Mouse (Mus musculus) ES-E14 (cell line): ENCODE results near the gene Camsap2. TPM values are rescaled to one million over a fixed set of nuclear protein-coding genes. Genes with fewer than 3 reads are reported as not detected.

Source experiments
- DNase-seq: peaks from one replicate; pipeline ENCODE4 v3.0.0-alpha.2; 2013; ENCODE audit warnings: low read depth, low spot score
- H3K27ac ChIP-seq: 2 replicates; pipeline ENCODE4 v1.5.1; 2012; ENCODE audit warnings: low read depth, mild to moderate bottlenecking, low read length, moderate library complexity, mixed read lengths; ENCODE audit not compliant: poor library complexity, insufficient read depth, severe bottlenecking
- H3K36me3 ChIP-seq: 2 replicates; pipeline ENCODE4 v1.6.1; 2012; ENCODE audit warnings: mild to moderate bottlenecking, low read length, moderate library complexity, mixed read lengths; ENCODE audit not compliant: control insufficient read depth, poor library complexity, insufficient read depth, severe bottlenecking
- H3K4me1 ChIP-seq, 2 experiments: fragments of 150-350 bp in 1 of 2; sonication (generic) in 1 of 2; 2 replicates each; pipeline ENCODE4 v1.6.1; 2012; ENCODE audit warnings: low read length in 2 of 2, mild to moderate bottlenecking in 1 of 2, mixed read lengths in 1 of 2; ENCODE audit not compliant: control insufficient read depth in 2 of 2, insufficient read depth in 2 of 2, poor library complexity in 1 of 2
- H3K4me3 ChIP-seq, 2 experiments: fragments of 150-350 bp in 1 of 2; sonication (generic) in 1 of 2; 2 replicates each; pipeline ENCODE4 v1.5.1; 2012; ENCODE audit warnings: low read length in 2 of 2, low read depth in 1 of 2, mild to moderate bottlenecking in 1 of 2, mixed read lengths in 1 of 2; ENCODE audit not compliant: insufficient read depth in 1 of 2, poor library complexity in 1 of 2, severe bottlenecking in 1 of 2
- H3K9ac ChIP-seq: 2 replicates; pipeline ENCODE4 v1.6.1; 2012; ENCODE audit warnings: low read depth, mild to moderate bottlenecking, low read length, mixed read lengths; ENCODE audit not compliant: poor library complexity, insufficient read depth, severe bottlenecking
- H3K9me3 ChIP-seq: fragments of 150-350 bp; sonication (generic); 2 replicates; pipeline ENCODE4 v1.6.1; 2012; ENCODE audit warnings: low read depth, mild to moderate bottlenecking, low read length; ENCODE audit not compliant: control insufficient read depth, insufficient read depth
- CHD2 ChIP-seq: IDR thresholded peaks from 2 replicates; pipeline ENCODE4 v1.6.1; 2014; ENCODE audit warnings: mild to moderate bottlenecking, low read depth, low read length, inconsistent platforms
- HCFC1 ChIP-seq: IDR thresholded peaks from 2 replicates; pipeline ENCODE4 v1.6.1; 2012; ENCODE audit warnings: low read length, inconsistent platforms, borderline replicate concordance; ENCODE audit not compliant: insufficient read depth
- MAFK ChIP-seq: IDR thresholded peaks from 2 replicates; pipeline ENCODE4 v1.6.1; 2014; ENCODE audit warnings: mild to moderate bottlenecking, low read depth, low read length, inconsistent platforms; ENCODE audit not compliant: insufficient read depth
- ZC3H11A ChIP-seq: IDR thresholded peaks from 2 replicates; pipeline ENCODE4 v1.6.1; 2012; ENCODE audit warnings: low read depth, mild to moderate bottlenecking, inconsistent platforms, low read length, borderline replicate concordance
- ZNF384 ChIP-seq: IDR thresholded peaks from 2 replicates; pipeline ENCODE4 v1.6.1; 2012; ENCODE audit warnings: low read depth, low read length, inconsistent platforms
- in situ Hi-C, 2 experiments: fragments of 600-800 bp; cut with MboI; formaldehyde crosslinking; loops; one replicate each; pipeline ENCODE4 v1.15.1; 2025; ENCODE audit warnings: low sequenced_read_pairs in 2 of 2, inconsistent platforms in 1 of 2; ENCODE audit not compliant: unreplicated experiment in 2 of 2
- total RNA-seq: library from RNA; depleted of rRNA; stranded (reverse); fragments of 300-350 nt; gene quantifications from 2 replicates; pipeline ENCODE4 v1.2.3, GENCODE M21; 2012

Gene Camsap2
- total RNA-seq, 1 experiment, result 20.3 TPM

DNA sequence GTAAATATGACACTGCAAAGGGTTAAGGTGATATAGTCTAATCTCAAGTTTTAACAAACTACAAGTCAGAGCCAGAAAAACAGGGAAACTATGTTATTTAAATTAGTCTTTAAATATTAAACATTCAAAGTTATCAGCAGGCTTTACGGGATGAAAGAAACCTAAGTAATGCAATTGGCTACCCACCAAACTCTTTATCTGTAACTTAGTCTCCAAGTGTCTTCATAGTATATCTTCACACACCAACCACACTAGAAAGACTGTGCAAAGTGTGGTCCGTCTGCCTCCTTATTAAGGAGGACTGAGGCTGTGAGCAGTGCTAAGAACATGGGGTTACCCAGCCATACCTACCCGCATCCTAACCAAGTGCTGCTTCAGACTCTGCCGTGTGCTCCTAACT is 23.6 kb downstream of the Camsap2 start:
- Histone ChIP-seq H3K4me3 (no peak overlapping the region), H3K9ac (no peak overlapping the region), H3K36me3 (peaks cover 10% of the 10 kb centered on the region; the same call in 1 of the 2 replicates), H3K9me3 (no peaks in the 10 kb centered on the region), H3K4me1 (no peaks in the 10 kb centered on the region; a peak in 1 of 4 replicates), H3K27ac (no peak overlapping the region)
- in situ Hi-C loops, result no loop called here
- TF ChIP-seq CHD2 (no peak), HCFC1 (no peak), MAFK (no peak), ZNF384 (no peak), ZC3H11A (no peak)
- DNase-seq, result no peak

DNA sequence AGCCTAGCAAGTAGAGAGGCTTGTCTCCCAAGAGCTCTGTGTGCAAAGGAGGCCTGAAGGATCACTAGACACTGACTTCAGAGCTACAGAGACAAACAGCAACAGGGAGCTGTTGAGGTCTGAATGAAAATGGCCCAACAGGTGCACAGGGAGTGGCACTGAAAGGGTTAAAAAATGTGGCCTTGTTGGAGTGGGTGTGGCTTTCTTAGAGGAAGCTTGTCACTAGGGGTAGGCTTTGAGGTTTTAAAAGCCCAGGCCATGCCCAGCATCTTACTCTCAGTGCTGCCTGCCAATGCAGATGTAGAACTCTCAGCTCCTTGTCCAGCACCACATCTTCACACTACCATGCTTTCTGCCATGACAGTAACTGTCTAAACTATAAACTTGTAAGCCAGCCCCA is 29.6 kb downstream of the Camsap2 start:
- Histone ChIP-seq H3K9ac (no peak overlapping the region), H3K4me3 (no peak overlapping the region), H3K36me3 (peaks cover 2% of the 10 kb centered on the region; the same call in 1 of the 2 replicates), H3K27ac (no peak overlapping the region), H3K9me3 (no peaks in the 10 kb centered on the region), H3K4me1 (0 out of 4 replicates have a peak, but pooled peaks cover 0 to 1% of the 10 kb centered on the region in 2 experiments)
- no peak for TF ChIP-seq HCFC1
- no peak for TF ChIP-seq CHD2
- no peak for TF ChIP-seq ZNF384
- TF ChIP-seq ZC3H11A, result no peak
- DNase-seq, result peak; percentile 17
- in situ Hi-C loops, result no loop called here

DNA sequence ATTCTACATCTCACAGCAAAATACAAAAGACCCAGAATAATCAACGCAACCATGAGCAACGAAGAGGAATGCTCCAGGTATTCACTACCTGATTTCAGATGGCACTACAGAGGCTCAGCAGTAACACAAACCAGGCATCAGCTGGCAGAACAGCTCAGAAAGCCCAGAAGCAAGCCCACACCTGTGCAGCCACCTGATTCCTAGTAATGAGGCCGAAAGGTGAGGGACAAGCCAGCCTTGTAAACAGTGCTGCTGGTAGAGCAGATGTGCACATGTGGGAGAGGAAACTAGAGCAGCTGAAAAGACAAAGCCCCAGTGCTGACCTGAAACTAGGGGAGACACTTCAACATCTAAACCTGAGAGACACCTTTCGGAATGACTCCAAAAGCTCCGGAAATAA is 36.7 kb downstream of the Camsap2 start:
- no peaks in the 10 kb centered on the region for H3K36me3 ChIP-seq
- H3K9ac ChIP-seq, result no peak overlapping the region
- H3K4me1 ChIP-seq, result no peaks in the 10 kb centered on the region
- TF ChIP-seq ZNF384 (no peak), HCFC1 (no peak), ZC3H11A (no peak), CHD2 (no peak), MAFK (no peak)
- in situ Hi-C loops, result no loop called here
- no peak overlapping the region for H3K4me3 ChIP-seq
- DNase-seq, result no peak
- H3K9me3 ChIP-seq, result no peaks in the 10 kb centered on the region
- H3K27ac ChIP-seq, result no peak overlapping the region

DNA sequence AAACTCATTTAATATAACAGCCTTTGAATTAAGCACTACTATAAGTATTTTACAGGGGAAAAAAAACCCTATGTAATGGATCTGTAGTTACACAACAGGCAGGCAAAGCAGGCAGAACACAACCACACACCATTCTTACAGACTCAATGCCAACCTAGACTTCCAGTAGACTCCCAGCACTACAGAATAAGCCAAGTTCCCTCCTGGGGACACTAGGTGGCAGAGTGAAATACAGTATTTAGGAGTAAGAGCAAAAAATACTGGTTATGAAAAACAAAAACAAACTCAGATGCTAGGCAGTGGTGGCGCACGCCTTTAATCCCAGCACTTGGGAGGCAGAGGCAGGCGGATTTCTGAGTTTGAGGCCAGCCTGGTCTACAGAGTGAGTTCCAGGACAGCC is 39.5 kb downstream of the Camsap2 start:
- Histone ChIP-seq H3K27ac (no peak overlapping the region), H3K9ac (no peak overlapping the region), H3K36me3 (peaks cover 3% of the 10 kb centered on the region; the same call in 1 of the 2 replicates), H3K4me3 (no peak overlapping the region), H3K4me1 (no peaks in the 10 kb centered on the region), H3K9me3 (no peaks in the 10 kb centered on the region)
- no peak for TF ChIP-seq HCFC1
- no peak for TF ChIP-seq MAFK
- TF ChIP-seq ZNF384, result no peak
- TF ChIP-seq CHD2, result no peak
- TF ChIP-seq ZC3H11A, result no peak
- no peak for DNase-seq
- in situ Hi-C loops, result no loop called here

DNA sequence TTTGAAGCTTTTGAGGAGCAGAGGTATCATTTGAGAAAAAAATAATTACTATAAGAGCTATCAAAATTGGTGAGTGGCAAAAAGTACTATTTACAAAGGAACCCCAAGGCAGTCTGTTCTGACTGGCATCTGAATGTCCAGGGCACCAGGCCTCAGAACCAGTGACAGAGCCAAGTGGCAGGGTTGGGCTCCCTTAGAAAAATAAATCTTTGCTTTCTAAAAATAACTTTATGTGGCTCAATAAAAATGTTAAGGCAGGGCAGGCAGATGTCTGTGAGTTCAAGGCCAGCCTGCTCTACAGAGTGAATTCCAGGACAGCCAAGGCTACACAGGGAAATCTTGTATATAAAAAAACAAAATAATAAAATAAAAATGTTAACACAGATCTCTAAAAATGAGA is 51.9 kb downstream of the Camsap2 start:
- Histone ChIP-seq H3K4me1 (peaks cover 0 to 2% of the 10 kb centered on the region in 2 experiments; a peak in 1 of 4 replicates), H3K9ac (no peak overlapping the region), H3K27ac (no peak overlapping the region), H3K9me3 (no peaks in the 10 kb centered on the region), H3K4me3 (no peak overlapping the region), H3K36me3 (no peaks in the 10 kb centered on the region; the same call in 1 of the 2 replicates)
- in situ Hi-C loops, result no loop called here
- DNase-seq, result no peak
- TF ChIP-seq HCFC1 (no peak), CHD2 (no peak), MAFK (no peak), ZC3H11A (no peak), ZNF384 (no peak)
